Mouse (Mus musculus) brown adipose tissue, adult 24 weeks (tissue): ENCODE results near the gene Zfp422. TPM values are rescaled to one million over a fixed set of nuclear protein-coding genes. Genes with fewer than 3 reads are reported as not detected.

Source experiments
- H3K27ac ChIP-seq: fragments of 200-500 bp; replicated peaks from 2 replicates; pipeline ENCODE4 v1.5.1; 2012; ENCODE audit warnings: low read depth, mild to moderate bottlenecking, low read length
- H3K4me1 ChIP-seq: fragments of 200-500 bp; 2 replicates; pipeline ENCODE4 v1.6.1; 2012; ENCODE audit warnings: low read length, mixed read lengths; ENCODE audit not compliant: control insufficient read depth, insufficient read depth, insufficient read length
- H3K4me3 ChIP-seq: fragments of 200-500 bp; 2 replicates; pipeline ENCODE4 v1.5.1; 2012; ENCODE audit warnings: low read depth, mild to moderate bottlenecking, low read length, moderate library complexity; ENCODE audit not compliant: insufficient read depth
- polyA plus RNA-seq: library from polyadenylated mRNA; stranded (reverse); fragments of >200 nt; gene quantifications from 2 replicates; pipeline ENCODE4 v1.2.4, GENCODE M21; 2012; ENCODE audit not compliant: missing spikeins, insufficient read depth, insufficient read length

Gene Zfp422
- polyA plus RNA-seq: 10.3 and 10.9 TPM in 2 replicates

- peak within 1 kb of the TSS; percentile 97 for H3K4me3 ChIP-seq
- peak within 1 kb of the TSS; percentile 65 for H3K27ac ChIP-seq
- H3K4me1 ChIP-seq: no peaks in the 10 kb centered on the region; the same call in 1 of the 2 replicates
Observed at GRCm38 (mm10) chr6:116628539-116629171, at the start of gene Zfp422. Gene Zfp422 (minus strand): TSS chr6:116628999.

- Histone ChIP-seq H3K4me3 (no peak overlapping the region), H3K4me1 (no peaks in the 10 kb centered on the region), H3K27ac (no peak overlapping the region)
Observed at GRCm38 (mm10) chr6:116677321-116677720, 48.5 kb upstream of the Zfp422 start.

- H3K27ac ChIP-seq: no peak overlapping the region
- H3K4me1 ChIP-seq: no peaks in the 10 kb centered on the region
- H3K4me3 ChIP-seq: no peak overlapping the region
Observed at GRCm38 (mm10) chr6:116676355-116676913, 47.6 kb upstream of the Zfp422 start.

- H3K4me1 ChIP-seq: no peaks in the 10 kb centered on the region
- H3K27ac ChIP-seq: peak overlapping the region; percentile 61
- H3K4me3 ChIP-seq: peak overlapping the region; percentile 60
Observed at GRCm38 (mm10) chr6:116674283-116674886, 45.6 kb upstream of the Zfp422 start.

GRCm38 (mm10) chr6:116673471-116674282 lies 44.9 kb upstream of the Zfp422 start, which contains the start of gene Rassf4:
Gene Rassf4 (minus strand): TSS chr6:116673952.
- peak within 1 kb of the TSS; percentile 60 for H3K4me3 ChIP-seq
- no peaks in the 10 kb centered on the region for H3K4me1 ChIP-seq
- H3K27ac ChIP-seq: peak within 1 kb of the TSS; percentile 69

GRCm38 (mm10) chr6:116672349-116672748 lies 43.5 kb upstream of the Zfp422 start:
- peak overlapping the region; percentile 43 for H3K4me3 ChIP-seq
- H3K27ac ChIP-seq: peak overlapping the region; percentile 30
- no peaks in the 10 kb centered on the region for H3K4me1 ChIP-seq

GRCm38 (mm10) chr6:116671768-116672167 lies 43.0 kb upstream of the Zfp422 start:
- Histone ChIP-seq H3K4me1 (no peaks in the 10 kb centered on the region), H3K4me3 (peak overlapping the region; percentile 43), H3K27ac (peak overlapping the region; percentile 30; the same call in 1 of the 2 replicates)

- no peaks in the 10 kb centered on the region for H3K4me1 ChIP-seq
- peak overlapping the region; percentile 23; the same call in 1 of the 2 replicates for H3K27ac ChIP-seq
- peak overlapping the region; percentile 43 for H3K4me3 ChIP-seq
Observed at GRCm38 (mm10) chr6:116671031-116671430, 42.2 kb upstream of the Zfp422 start.

- Histone ChIP-seq H3K4me1 (no peaks in the 10 kb centered on the region), H3K27ac (peak overlapping the region; percentile 30; the same call in 1 of the 2 replicates), H3K4me3 (peak overlapping the region; percentile 10)
Observed at GRCm38 (mm10) chr6:116670144-116670543, 41.3 kb upstream of the Zfp422 start.

GRCm38 (mm10) chr6:116668682-116669470 lies 40.1 kb upstream of the Zfp422 start:
- Histone ChIP-seq H3K4me3 (no peak overlapping the region), H3K4me1 (no peaks in the 10 kb centered on the region), H3K27ac (peak overlapping the region; percentile 30; the same call in 1 of the 2 replicates)

GRCm38 (mm10) chr6:116667382-116667781 lies 38.6 kb upstream of the Zfp422 start:
- H3K27ac ChIP-seq: no peak overlapping the region
- no peak overlapping the region for H3K4me3 ChIP-seq
- H3K4me1 ChIP-seq: no peaks in the 10 kb centered on the region

- no peaks in the 10 kb centered on the region for H3K4me1 ChIP-seq
- H3K4me3 ChIP-seq: no peak overlapping the region
- no peak overlapping the region for H3K27ac ChIP-seq
Observed at GRCm38 (mm10) chr6:116666892-116667291, 38.1 kb upstream of the Zfp422 start.

GRCm38 (mm10) chr6:116666085-116666750 lies 37.4 kb upstream of the Zfp422 start:
- Histone ChIP-seq H3K27ac (no peak overlapping the region; the same call in 1 of the 2 replicates), H3K4me1 (no peaks in the 10 kb centered on the region), H3K4me3 (no peak overlapping the region)

- H3K27ac ChIP-seq: peak overlapping the region; percentile 80
- H3K4me1 ChIP-seq: no peaks in the 10 kb centered on the region
- H3K4me3 ChIP-seq: no peak overlapping the region
Observed at GRCm38 (mm10) chr6:116664830-116665229, 36.0 kb upstream of the Zfp422 start.
